ENCODE assay signal across 8 mouse cellular contexts in genomic region chr11:105589231-105589876, GRCm38 (mm10). TPM values are rescaled to one million over a fixed set of nuclear protein-coding genes. Genes with fewer than 3 reads are reported as not detected.
DNase-seq lines count a peak whose midpoint lies in the region; ATAC-seq and TF ChIP-seq lines count a peak whose summit lies in the region.

No protein-coding gene starts in this region.

- H3K27ac ChIP-seq in hindbrain, embryonic 11.5 days (ENCODE audit: low read depth, low read length) = peak overlapping the region; percentile 96
- H3K27ac ChIP-seq in lung, embryonic 16.5 days (ENCODE audit: low read length) = peak overlapping the region; percentile 93
- no peak overlapping the region for H3K27ac ChIP-seq in thymus, adult 2 months (ENCODE audit: control insufficient read depth, insufficient read depth, low read length)

- TF ChIP-seq POLR2A in thymus, adult 2 months (IDR thresholded peaks at IDR 0.05; ENCODE audit: control insufficient read depth, extremely low read depth, insufficient read depth, low read length, poor library complexity) = no peak

- peak; percentile 10; the same call in 1 of the 2 replicates for TF ChIP-seq CTCF in thymus, adult 2 months (IDR thresholded peaks at IDR 0.05; ENCODE audit: borderline replicate concordance, control insufficient read depth, extremely low read depth, insufficient read depth, low read length, poor library complexity)

- peak overlapping the region; percentile 88 for H3K4me3 ChIP-seq in hindbrain, embryonic 11.5 days (ENCODE audit: low read depth, low read length)
- peak overlapping the region; percentile 97 for H3K4me3 ChIP-seq in lung, embryonic 16.5 days (ENCODE audit: low read length)
- peak overlapping the region; percentile 82 for H3K4me3 ChIP-seq in thymus, adult 2 months (ENCODE audit: control insufficient read depth, insufficient read depth, low read length)

- peak overlapping the region; percentile 91 for H3K4me2 ChIP-seq in hindbrain, embryonic 11.5 days (replicated peaks; ENCODE audit: low read depth, low read length)
- peak overlapping the region; percentile 69 for H3K4me2 ChIP-seq in lung, embryonic 16.5 days (ENCODE audit: low read depth, low read length)

- 1% methylated on average over 40 of the region's 70 CpGs for WGBS in hindbrain, embryonic 11.5 days
- 1% methylated on average over 29 of the region's 70 CpGs for WGBS in lung, embryonic 16.5 days
- WGBS in thymus, adult 2 months = 3% methylated on average over 68 of the region's 70 CpGs

- peak; percentile 92 for ATAC-seq in hindbrain, embryonic 11.5 days (ENCODE audit: low FRiP score)
- ATAC-seq in lung, embryonic 16.5 days (ENCODE audit: low read depth) = peak; percentile 95

- H3K9me3 ChIP-seq in hindbrain, embryonic 11.5 days (ENCODE audit: control insufficient read depth, low read length) = no peaks in the 10 kb centered on the region
- H3K9me3 ChIP-seq in lung, embryonic 16.5 days (ENCODE audit: control insufficient read depth, low read length) = no peaks in the 10 kb centered on the region

- no peaks in the 10 kb centered on the region; the same call in 1 of the 2 replicates for H3K4me1 ChIP-seq in hindbrain, embryonic 11.5 days (replicated peaks; ENCODE audit: control insufficient read depth, insufficient read depth, low read length)
- peaks cover 5% of the 10 kb centered on the region; the same call in 1 of the 2 replicates for H3K4me1 ChIP-seq in lung, embryonic 16.5 days (replicated peaks; ENCODE audit: control insufficient read depth, insufficient read depth, low read length)
- H3K4me1 ChIP-seq in thymus, adult 2 months (replicated peaks; ENCODE audit: control insufficient read depth, insufficient read depth, low read length) = peaks cover 4% of the 10 kb centered on the region

- no peaks in the 10 kb centered on the region for H3K27me3 ChIP-seq in hindbrain, embryonic 11.5 days (ENCODE audit: control insufficient read depth, insufficient read depth, low read length)
- no peaks in the 10 kb centered on the region for H3K27me3 ChIP-seq in lung, embryonic 16.5 days (ENCODE audit: control insufficient read depth, insufficient read depth, low read depth, low read length)
- no peaks in the 10 kb centered on the region for H3K27me3 ChIP-seq in thymus, adult 2 months (ENCODE audit: control insufficient read depth, insufficient read depth, low read length)

- peak; percentile 95 for DNase-seq in Muller cell, postnatal 12 days (ENCODE audit: inconsistent ontology term)
- peak; percentile 80 for DNase-seq in cerebellum, adult 8-10 months
- peak; percentile 88 to 92 for DNase-seq in frontal cortex, adult 2 months (ENCODE audit: extremely low spot score in 1 of 2, low spot score in 1 of 2)
- DNase-seq in hindbrain, embryonic 11.5 days (ENCODE audit: low spot score) = peak; percentile 92
- DNase-seq in layer of hippocampus, adult 9-11 months = peak; percentile 95
- peak; percentile 79 for DNase-seq in ovary, adult 18-20 months (ENCODE audit: low spot score)
- peak; percentile 89 for DNase-seq in thymus, adult 2 months

- H3K36me3 ChIP-seq in hindbrain, embryonic 11.5 days (ENCODE audit: control insufficient read depth, insufficient read depth, low read length) = no peaks in the 10 kb centered on the region
- no peaks in the 10 kb centered on the region for H3K36me3 ChIP-seq in lung, embryonic 16.5 days (ENCODE audit: control insufficient read depth, insufficient read depth, low read length)
- no peaks in the 10 kb centered on the region for H3K36me3 ChIP-seq in thymus, adult 2 months (ENCODE audit: control insufficient read depth, insufficient read depth, low read length)

- H3K9ac ChIP-seq in hindbrain, embryonic 11.5 days (ENCODE audit: low read depth, low read length) = peak overlapping the region; percentile 90
- H3K9ac ChIP-seq in lung, embryonic 16.5 days (ENCODE audit: low read length) = peak overlapping the region; percentile 97

RNA-seq across cellular contexts. Expression of gene Tanc2, which starts 0.4 kb away (rescaled TPM):
- polyA plus RNA-seq in frontal cortex, adult 2 months (2012; rRNA removed) = 61.3 and 64.0 TPM in 2 replicates
- 17.4 and 22.3 TPM in 2 replicates for polyA plus RNA-seq in hindbrain, embryonic 11.5 days (2014; fragmentation: Nextera tagmentation; extraction: Ambion mirVana)
- 12.5 and 14.8 TPM in 2 replicates for polyA plus RNA-seq in lung, embryonic 16.5 days (2015; fragmentation: Nextera tagmentation; extraction: Ambion mirVana)
- 2.1 and 2.6 TPM in 2 replicates for polyA plus RNA-seq in thymus, adult 2 months (2012; rRNA removed)
